Mouse (Mus musculus): ENCODE results near the gene Mst1r.

DNA sequence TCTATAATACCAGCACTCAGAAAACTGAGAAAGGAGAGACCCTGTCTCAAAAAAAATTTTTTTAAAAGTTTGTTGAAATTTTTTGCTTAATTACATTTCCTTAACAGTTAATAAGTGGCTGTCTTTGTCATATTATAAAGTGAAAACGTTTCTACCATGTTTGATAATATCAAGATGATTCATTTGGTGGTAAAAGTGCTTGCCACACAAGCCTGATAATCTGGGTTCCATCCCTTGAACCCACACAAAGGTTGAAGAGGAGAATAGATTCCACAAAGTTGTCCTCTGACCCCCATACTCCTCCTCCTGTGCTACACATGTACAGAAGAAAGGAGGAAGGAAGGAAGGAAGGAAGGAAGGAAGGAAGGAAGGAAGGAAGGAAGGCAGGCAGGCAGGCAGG is 42.2 kb upstream of the Mst1r start:
- TF ChIP-seq CTCF (IDR thresholded peaks at IDR 0.05 in 2 of 3, conservative IDR thresholded peaks at IDR 0.05 in 1 of 3; ENCODE audit: control insufficient read depth in 1 of 3, insufficient read depth in 1 of 3, low read depth in 2 of 3, low read length in 3 of 3, poor library complexity in 1 of 3, severe bottlenecking in 1 of 3): no peak
- no peak for TF ChIP-seq KAT2A (conservative IDR thresholded peaks at IDR 0.05; ENCODE audit: low read depth, low read length)
- no peak for TF ChIP-seq TAL1 (IDR thresholded peaks at IDR 0.05; ENCODE audit: low read length)
- TF ChIP-seq MAX (IDR thresholded peaks at IDR 0.05; ENCODE audit: low read length): no peak
- no peak for TF ChIP-seq POLR2A (IDR thresholded peaks at IDR 0.05; ENCODE audit: control insufficient read depth in 1 of 2, insufficient read depth in 1 of 2, low read depth in 1 of 2, low read length in 2 of 2, poor library complexity in 1 of 2)

Data from MEL (cell line).